Mouse (Mus musculus): ENCODE measurements around the gene Arhgap45. TPM values are rescaled to one million over a fixed set of nuclear protein-coding genes. Genes with fewer than 3 reads are reported as not detected.

Gene Arhgap45
- polyA plus RNA-seq, 2 experiments, result 7.9 to 20.9 TPM

GRCm38 (mm10) chr10:80069251-80069650 is 52.8 kb downstream of the Arhgap45 start:
- H3K4me1 ChIP-seq (replicated peaks; ENCODE audit: control insufficient read depth in 2 of 2, insufficient read depth in 2 of 2, low read length in 1 of 2), result peaks cover 13 to 19% of the 10 kb centered on the region in 2 experiments
- 83% methylated on average over 6 of the region's 7 CpGs for WGBS (ENCODE audit: insufficient replicate concordance)
- H3K9me3 ChIP-seq (ENCODE audit: control insufficient read depth, low read length), result no peaks in the 10 kb centered on the region
- H3K36me3 ChIP-seq (replicated peaks; ENCODE audit: control insufficient read depth, insufficient read depth, low read depth), result peaks cover 5% of the 10 kb centered on the region; the same call in 1 of the 2 replicates
- no peak overlapping the region for H3K4me3 ChIP-seq (ENCODE audit: insufficient read depth in 1 of 2, low read depth in 2 of 2, low read length in 2 of 2)
- ATAC-seq (ENCODE audit: insufficient read depth), result no peak
- H3K27ac ChIP-seq, result no peak overlapping the region
- H3K9ac ChIP-seq (replicated peaks), result no peak overlapping the region
- no peak for DNase-seq (ENCODE audit: low read depth in 3 of 3, low spot score in 3 of 3)
- TF ChIP-seq EP300 (IDR thresholded peaks at IDR 0.05; ENCODE audit: low read depth) (no peak), CTCF (IDR thresholded peaks at IDR 0.05; ENCODE audit: low read depth) (no peak)
- H3K27me3 ChIP-seq (ENCODE audit: control insufficient read depth, insufficient read depth, low read length), result no peaks in the 10 kb centered on the region
- no peak overlapping the region for H3K4me2 ChIP-seq (ENCODE audit: low read depth)

- TF ChIP-seq EP300 (IDR thresholded peaks at IDR 0.05; ENCODE audit: low read depth), result no peak
- TF ChIP-seq CTCF (IDR thresholded peaks at IDR 0.05; ENCODE audit: low read depth), result no peak
- H3K36me3 ChIP-seq (replicated peaks; ENCODE audit: control insufficient read depth, insufficient read depth, low read depth), result peaks cover 3% of the 10 kb centered on the region; the same call in 1 of the 2 replicates
- peak overlapping the region; percentile 79 for H3K27ac ChIP-seq
- WGBS (ENCODE audit: insufficient replicate concordance), result 85% methylated on average over 4 of the region's 4 CpGs
- no peak overlapping the region for H3K9ac ChIP-seq (replicated peaks)
- peaks cover 13 to 19% of the 10 kb centered on the region in 2 experiments for H3K4me1 ChIP-seq (replicated peaks; ENCODE audit: control insufficient read depth in 2 of 2, insufficient read depth in 2 of 2, low read length in 1 of 2)
- H3K9me3 ChIP-seq (ENCODE audit: control insufficient read depth, low read length), result no peaks in the 10 kb centered on the region
- DNase-seq (ENCODE audit: low read depth in 3 of 3, low spot score in 3 of 3) (no peak), ATAC-seq (ENCODE audit: insufficient read depth) (no peak)
- no peak overlapping the region for H3K4me2 ChIP-seq (ENCODE audit: low read depth)
- no peak overlapping the region for H3K4me3 ChIP-seq (ENCODE audit: insufficient read depth in 1 of 2, low read depth in 2 of 2, low read length in 2 of 2)
- H3K27me3 ChIP-seq (ENCODE audit: control insufficient read depth, insufficient read depth, low read length), result no peaks in the 10 kb centered on the region
Measured at GRCm38 (mm10) chr10:80069948-80070450, 53.5 kb downstream of the Arhgap45 start.

GRCm38 (mm10) chr10:80070837-80071515 is 54.5 kb downstream of the Arhgap45 start:
- TF ChIP-seq EP300 (IDR thresholded peaks at IDR 0.05; ENCODE audit: low read depth) (peak; percentile 60), CTCF (IDR thresholded peaks at IDR 0.05; ENCODE audit: low read depth) (no peak)
- Histone ChIP-seq H3K4me2 (ENCODE audit: low read depth) (peak overlapping the region; percentile 58), H3K9ac (replicated peaks) (peak overlapping the region; percentile 64), H3K27me3 (ENCODE audit: control insufficient read depth, insufficient read depth, low read length) (no peaks in the 10 kb centered on the region), H3K9me3 (ENCODE audit: control insufficient read depth, low read length) (no peaks in the 10 kb centered on the region), H3K36me3 (replicated peaks; ENCODE audit: control insufficient read depth, insufficient read depth, low read depth) (no peaks in the 10 kb centered on the region), H3K4me3 (ENCODE audit: insufficient read depth in 1 of 2, low read depth in 2 of 2, low read length in 2 of 2) (no peak overlapping the region), H3K4me1 (replicated peaks; ENCODE audit: control insufficient read depth in 2 of 2, insufficient read depth in 2 of 2, low read length in 1 of 2) (peaks cover 15 to 19% of the 10 kb centered on the region in 2 experiments), H3K27ac (peak overlapping the region; percentile 79)
- 51% methylated on average over 9 of the region's 9 CpGs for WGBS (ENCODE audit: insufficient replicate concordance)
- DNase-seq (ENCODE audit: low read depth in 3 of 3, low spot score in 3 of 3) (peak; percentile 67 to 87 (median 77)), ATAC-seq (ENCODE audit: insufficient read depth) (peak; percentile 90)

GRCm38 (mm10) chr10:80071516-80071900 is 55.1 kb downstream of the Arhgap45 start:
- H3K27me3 ChIP-seq (ENCODE audit: control insufficient read depth, insufficient read depth, low read length), result no peaks in the 10 kb centered on the region
- H3K27ac ChIP-seq, result peak overlapping the region; percentile 79
- peak overlapping the region; percentile 58 for H3K4me2 ChIP-seq (ENCODE audit: low read depth)
- WGBS (ENCODE audit: insufficient replicate concordance), result 67% methylated on average over 3 of the region's 3 CpGs
- H3K4me3 ChIP-seq (ENCODE audit: insufficient read depth in 1 of 2, low read depth in 2 of 2, low read length in 2 of 2), result no peak overlapping the region
- H3K4me1 ChIP-seq (replicated peaks; ENCODE audit: control insufficient read depth in 2 of 2, insufficient read depth in 2 of 2, low read length in 1 of 2), result peaks cover 15 to 19% of the 10 kb centered on the region in 2 experiments
- no peak for TF ChIP-seq EP300 (IDR thresholded peaks at IDR 0.05; ENCODE audit: low read depth)
- TF ChIP-seq CTCF (IDR thresholded peaks at IDR 0.05; ENCODE audit: low read depth), result no peak
- H3K9ac ChIP-seq (replicated peaks), result peak overlapping the region; percentile 64
- no peaks in the 10 kb centered on the region for H3K36me3 ChIP-seq (replicated peaks; ENCODE audit: control insufficient read depth, insufficient read depth, low read depth)
- DNase-seq (ENCODE audit: low read depth in 3 of 3, low spot score in 3 of 3), result no peak
- no peaks in the 10 kb centered on the region for H3K9me3 ChIP-seq (ENCODE audit: control insufficient read depth, low read length)
- peak; percentile 19 for ATAC-seq (ENCODE audit: insufficient read depth)

- peak overlapping the region; percentile 8; the same call in 1 of the 2 replicates for H3K27ac ChIP-seq
Measured at GRCm38 (mm10) chr10:80072623-80073489, 56.4 kb downstream of the Arhgap45 start.

More at GRCm38 (mm10) chr10:80072623-80073489, 56.4 kb downstream of the Arhgap45 start:
- DNase-seq (ENCODE audit: low read depth in 3 of 3, low spot score in 3 of 3), result no peak
- H3K9ac ChIP-seq (replicated peaks), result no peak overlapping the region
- WGBS (ENCODE audit: insufficient replicate concordance), result 85% methylated on average over 20 of the region's 20 CpGs
- H3K36me3 ChIP-seq (replicated peaks; ENCODE audit: control insufficient read depth, insufficient read depth, low read depth), result no peaks in the 10 kb centered on the region
- ATAC-seq (ENCODE audit: insufficient read depth), result no peak
- H3K9me3 ChIP-seq (ENCODE audit: control insufficient read depth, low read length), result no peaks in the 10 kb centered on the region
- H3K4me2 ChIP-seq (ENCODE audit: low read depth), result no peak overlapping the region
- TF ChIP-seq EP300 (IDR thresholded peaks at IDR 0.05; ENCODE audit: low read depth) (no peak), CTCF (IDR thresholded peaks at IDR 0.05; ENCODE audit: low read depth) (no peak)
- H3K27me3 ChIP-seq (ENCODE audit: control insufficient read depth, insufficient read depth, low read length), result no peaks in the 10 kb centered on the region
- H3K4me1 ChIP-seq (replicated peaks; ENCODE audit: control insufficient read depth in 2 of 2, insufficient read depth in 2 of 2, low read length in 1 of 2), result peaks cover 15 to 19% of the 10 kb centered on the region in 2 experiments
- no peak overlapping the region for H3K4me3 ChIP-seq (ENCODE audit: insufficient read depth in 1 of 2, low read depth in 2 of 2, low read length in 2 of 2)

Measured in liver, embryonic 14.5 days (tissue).